Mouse (Mus musculus) forebrain, embryonic 14.5 days (tissue): ENCODE results near the gene Rhot1. TPM values are rescaled to one million over a fixed set of nuclear protein-coding genes. Genes with fewer than 3 reads are reported as not detected.
A peak's percentile ranks its signal among the peaks of the same experiment; 100 is the strongest.

ENCODE experiments used
- ATAC-seq: fragments of 200-750 bp; cut with Nextera tagmentation; 2 replicates; pipeline ENCODE4 v1.8.0; 2017; ENCODE audit warnings: mild to moderate bottlenecking, moderate library complexity
- DNase-seq: peaks from one replicate; pipeline ENCODE4 v3.0.0-alpha.2; 2015; ENCODE audit warnings: low spot score
- H3K27ac ChIP-seq: fragments of 300-500 bp; sonication (generic); 2 replicates; pipeline ENCODE4 v1.5.1; 2014; ENCODE audit warnings: low read depth, mild to moderate bottlenecking, control low read depth, low read length, moderate library complexity
- H3K27me3 ChIP-seq: fragments of 300-500 bp; sonication (generic); replicated peaks from 2 replicates; pipeline ENCODE4 v1.6.1; 2014; ENCODE audit warnings: low read length, control low read depth, mixed read lengths; ENCODE audit not compliant: control insufficient read depth, insufficient read depth
- H3K36me3 ChIP-seq: fragments of 300-500 bp; sonication (generic); 2 replicates; pipeline ENCODE4 v1.6.1; 2014; ENCODE audit warnings: low read length, control low read depth; ENCODE audit not compliant: control insufficient read depth, insufficient read depth
- H3K4me1 ChIP-seq: fragments of 300-500 bp; sonication (generic); 2 replicates; pipeline ENCODE4 v1.6.1; 2014; ENCODE audit warnings: antibody characterized with exemption, low read length, control low read depth; ENCODE audit not compliant: control insufficient read depth, insufficient read depth
- H3K4me2 ChIP-seq: fragments of 300-500 bp; sonication (generic); 2 replicates; pipeline ENCODE4 v1.6.1; 2014; ENCODE audit warnings: mild to moderate bottlenecking, control low read depth, low read length
- H3K4me3 ChIP-seq: fragments of 300-500 bp; sonication (generic); 2 replicates; pipeline ENCODE4 v1.5.1; 2014; ENCODE audit warnings: low read depth, low read length, control low read depth
- H3K9ac ChIP-seq: fragments of 300-500 bp; sonication (generic); 2 replicates; pipeline ENCODE4 v1.6.1; 2014; ENCODE audit warnings: mild to moderate bottlenecking, low read length, control low read depth, moderate library complexity
- H3K9me3 ChIP-seq: fragments of 300-500 bp; sonication (generic); replicated peaks from 2 replicates; pipeline ENCODE4 v1.6.1; 2016; ENCODE audit warnings: low read length, control low read depth, mixed read lengths; ENCODE audit not compliant: control insufficient read depth
- WGBS: fragments of 180-500 bp; shearing (Covaris S2); extraction: QIAGEN DNeasy Blood & Tissue Kit; methylation state at CpG from one replicate; pipeline ENCODE4 v1.1.7; 2014; 5-methylcytosine and 5-hydroxymethylcytosine counted together
- polyA plus RNA-seq: library from polyadenylated mRNA; unstranded; fragments of >200 nt; fragmentation: Nextera tagmentation; extraction: Ambion mirVana; gene quantifications from 2 replicates; pipeline ENCODE4 v1.2.1, GENCODE M21; 2014

The Rhot1 gene
- polyA plus RNA-seq, 1 experiment from 2014 or later: 68.8 TPM

DNA sequence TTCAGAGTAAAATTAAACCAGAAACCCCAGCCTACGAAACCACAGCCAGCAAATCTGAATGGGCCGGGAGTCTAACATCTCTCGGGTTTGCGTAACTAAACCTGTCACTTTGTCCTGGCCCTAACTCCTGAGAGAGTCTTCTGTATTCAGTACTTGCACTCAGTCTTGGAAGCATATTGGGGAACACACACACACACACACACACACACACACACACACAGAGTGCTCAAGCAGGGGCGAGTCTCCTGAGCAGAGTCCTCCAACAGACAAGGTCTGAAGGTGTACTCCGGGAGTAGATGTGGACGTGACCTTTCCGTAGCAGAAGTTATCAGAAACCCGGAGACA lies 93.2 kb downstream of the Rhot1 start:
- ATAC-seq (no peak), DNase-seq (no peak)
- WGBS: 2% methylated on average over 9 of the region's 9 CpGs

DNA sequence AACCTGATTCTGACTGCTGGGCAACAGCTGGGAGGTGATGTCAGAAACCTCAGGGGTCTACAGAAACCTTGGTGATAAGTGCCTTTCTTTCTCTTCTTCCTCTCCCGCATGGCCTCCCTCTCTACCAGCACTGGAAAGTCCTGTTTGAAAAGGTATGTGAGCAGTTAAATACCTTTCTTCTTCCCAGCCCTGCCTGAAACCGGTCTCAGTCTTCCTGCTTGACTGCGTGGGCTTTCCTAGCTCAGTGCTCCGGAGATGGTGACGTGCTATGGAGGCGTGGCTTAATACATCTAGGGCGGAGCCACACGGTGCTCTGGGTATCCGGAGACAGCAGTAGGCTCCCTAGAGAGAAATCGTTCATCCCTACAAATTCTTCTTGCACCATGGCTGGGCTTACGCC lies 93.7 kb downstream of the Rhot1 start:
- H3K27ac ChIP-seq: peak overlapping the region; percentile 86
- WGBS: 2% methylated on average over 11 of the region's 11 CpGs
- H3K4me2 ChIP-seq: peak overlapping the region; percentile 92
- DNase-seq (peak; percentile 94), ATAC-seq (peak; percentile 73)
- H3K9me3 ChIP-seq: no peaks in the 10 kb centered on the region
- H3K4me3 ChIP-seq: peak overlapping the region; percentile 75
- H3K27me3 ChIP-seq: no peaks in the 10 kb centered on the region
- H3K36me3 ChIP-seq: 0 out of 2 replicates have a peak, but pooled peaks cover 10% of the 10 kb centered on the region
- H3K4me1 ChIP-seq: peaks cover 20% of the 10 kb centered on the region
- peak overlapping the region; percentile 86; the same call in 1 of the 2 replicates for H3K9ac ChIP-seq

More for the DNA sequence above, 93.2 kb downstream of the Rhot1 start:
- H3K4me2 ChIP-seq: peak overlapping the region; percentile 92
- no peaks in the 10 kb centered on the region for H3K27me3 ChIP-seq
- H3K4me1 ChIP-seq: peaks cover 20% of the 10 kb centered on the region
- H3K27ac ChIP-seq: peak overlapping the region; percentile 86
- peak overlapping the region; percentile 86 for H3K9ac ChIP-seq
- 0 out of 2 replicates have a peak, but pooled peaks cover 10% of the 10 kb centered on the region for H3K36me3 ChIP-seq
- H3K9me3 ChIP-seq: no peaks in the 10 kb centered on the region
- peak overlapping the region; percentile 75 for H3K4me3 ChIP-seq

DNA sequence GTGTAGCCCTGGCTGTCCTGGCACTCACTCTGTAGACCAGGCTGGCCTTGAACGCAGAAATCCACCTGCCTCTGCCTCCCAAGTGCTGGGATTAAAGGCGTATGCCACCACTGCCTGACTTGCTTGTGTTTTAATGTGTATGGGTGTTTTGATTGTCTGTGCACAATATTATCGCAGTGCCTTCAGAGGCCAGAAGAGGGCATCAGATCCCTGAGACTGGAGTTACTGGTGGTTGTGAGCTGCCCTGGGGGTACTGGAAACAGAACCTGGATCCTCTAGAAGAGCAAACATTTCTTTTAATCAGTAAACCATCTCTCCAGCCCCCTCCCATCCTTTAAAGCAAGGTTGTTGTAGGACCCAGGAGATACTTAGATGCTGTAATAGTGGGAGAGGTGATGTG lies 94.9 kb downstream of the Rhot1 start:
- DNase-seq (no peak), ATAC-seq (no peak)
- Histone ChIP-seq H3K4me1 (peaks cover 20% of the 10 kb centered on the region), H3K36me3 (0 out of 2 replicates have a peak, but pooled peaks cover 13% of the 10 kb centered on the region), H3K9ac (no peak overlapping the region), H3K27ac (no peak overlapping the region), H3K27me3 (no peaks in the 10 kb centered on the region), H3K9me3 (no peaks in the 10 kb centered on the region), H3K4me2 (no peak overlapping the region), H3K4me3 (no peak overlapping the region)
- WGBS: 87% methylated on average over 3 of the region's 3 CpGs

- ATAC-seq: no peak
- 70% methylated on average over 10 of the region's 10 CpGs for WGBS
- Histone ChIP-seq H3K4me2 (no peak overlapping the region), H3K4me1 (peaks cover 13% of the 10 kb centered on the region), H3K4me3 (no peak overlapping the region), H3K27ac (peak overlapping the region; percentile 9; the same call in 1 of the 2 replicates), H3K27me3 (no peaks in the 10 kb centered on the region), H3K9me3 (no peaks in the 10 kb centered on the region), H3K9ac (no peak overlapping the region), H3K36me3 (0 out of 2 replicates have a peak, but pooled peaks cover 13% of the 10 kb centered on the region)
- DNase-seq: peak; percentile 53
Measured at GRCm38 (mm10) chr11:80304846-80305245, 96.0 kb downstream of the Rhot1 start.

GRCm38 (mm10) chr11:80308537-80308936 lies 99.7 kb downstream of the Rhot1 start:
- no peak overlapping the region for H3K27ac ChIP-seq
- WGBS: 74% methylated on average over 6 of the region's 6 CpGs
- H3K4me3 ChIP-seq: no peak overlapping the region
- H3K9me3 ChIP-seq: no peaks in the 10 kb centered on the region
- H3K4me1 ChIP-seq: peaks cover 31% of the 10 kb centered on the region
- H3K9ac ChIP-seq: no peak overlapping the region
- ATAC-seq (no peak), DNase-seq (no peak)
- no peaks in the 10 kb centered on the region for H3K27me3 ChIP-seq
- no peak overlapping the region for H3K4me2 ChIP-seq
- 0 out of 2 replicates have a peak, but pooled peaks cover 13% of the 10 kb centered on the region for H3K36me3 ChIP-seq

DNA sequence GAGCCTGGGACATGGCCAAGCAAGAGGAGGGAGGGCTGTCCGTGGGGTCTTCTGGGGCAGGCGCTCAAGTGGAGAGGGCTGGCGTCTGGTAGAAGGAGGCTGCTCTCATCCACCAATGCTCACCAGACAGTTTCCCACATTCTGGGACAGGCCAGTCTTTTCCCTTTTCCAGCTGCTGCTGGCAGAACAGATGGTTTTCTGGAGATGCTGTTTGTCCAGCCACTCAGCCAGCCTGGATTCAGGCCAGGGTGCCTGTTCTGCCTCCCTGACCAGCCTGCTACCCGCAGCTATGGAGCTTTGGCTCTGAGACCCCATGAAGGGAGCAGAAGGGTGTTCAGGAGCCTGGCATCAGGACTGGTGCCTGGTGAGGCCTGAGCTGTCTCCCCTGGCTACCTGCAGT lies 102.5 kb downstream of the Rhot1 start:
- DNase-seq (peak; percentile 53), ATAC-seq (no peak)
- peak overlapping the region; percentile 91 for H3K27ac ChIP-seq
- no peaks in the 10 kb centered on the region for H3K9me3 ChIP-seq
- peaks cover 51% of the 10 kb centered on the region for H3K4me1 ChIP-seq
- H3K4me3 ChIP-seq: no peak overlapping the region
- H3K4me2 ChIP-seq: no peak overlapping the region
- H3K27me3 ChIP-seq: no peaks in the 10 kb centered on the region
- 37% methylated on average over 4 of the region's 4 CpGs for WGBS
- H3K36me3 ChIP-seq: 0 out of 2 replicates have a peak, but pooled peaks cover 3% of the 10 kb centered on the region
- H3K9ac ChIP-seq: peak overlapping the region; percentile 17; the same call in 1 of the 2 replicates

DNA sequence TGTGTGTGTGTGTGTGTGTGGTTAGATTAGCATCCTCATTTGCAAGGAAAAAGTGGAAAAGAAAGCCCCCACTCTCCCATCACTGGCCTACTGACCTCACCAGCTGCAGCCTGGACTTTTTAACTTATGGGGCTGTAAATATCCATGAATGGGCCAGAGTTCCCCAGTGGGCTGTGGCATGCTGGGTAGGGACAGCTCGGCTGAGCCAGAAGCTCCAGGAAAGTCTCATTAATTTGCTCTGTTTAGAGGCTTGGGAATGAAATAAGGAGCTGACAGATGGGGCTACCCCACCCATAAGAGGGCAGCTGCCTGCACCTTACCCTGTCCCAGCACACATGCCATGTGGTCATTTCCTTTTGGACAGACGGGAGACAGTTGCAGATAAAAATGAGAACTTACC lies 103.2 kb downstream of the Rhot1 start:
- Histone ChIP-seq H3K4me3 (no peak overlapping the region), H3K4me2 (no peak overlapping the region), H3K9ac (peak overlapping the region; percentile 40; the same call in 1 of the 2 replicates), H3K27me3 (no peaks in the 10 kb centered on the region), H3K4me1 (peaks cover 51% of the 10 kb centered on the region), H3K27ac (peak overlapping the region; percentile 91), H3K36me3 (0 out of 2 replicates have a peak, but pooled peaks cover 3% of the 10 kb centered on the region), H3K9me3 (no peaks in the 10 kb centered on the region)
- ATAC-seq (0 out of 2 replicates have a peak, but pooled peaks have one; percentile 10), DNase-seq (peak; percentile 53)
- WGBS: 27% methylated on average over 2 of the region's 2 CpGs

GRCm38 (mm10) chr11:80312565-80312964 lies 103.7 kb downstream of the Rhot1 start:
- Histone ChIP-seq H3K4me3 (no peak overlapping the region), H3K27me3 (no peaks in the 10 kb centered on the region), H3K9ac (peak overlapping the region; percentile 40), H3K27ac (peak overlapping the region; percentile 91), H3K4me1 (peaks cover 51% of the 10 kb centered on the region), H3K4me2 (no peak overlapping the region), H3K36me3 (0 out of 2 replicates have a peak, but pooled peaks cover 3% of the 10 kb centered on the region), H3K9me3 (no peaks in the 10 kb centered on the region)
- DNase-seq (no peak), ATAC-seq (no peak)
- WGBS: 14% methylated on average over 6 of the region's 6 CpGs

GRCm38 (mm10) chr11:80313462-80313861 lies 104.6 kb downstream of the Rhot1 start:
- no peaks in the 10 kb centered on the region for H3K9me3 ChIP-seq
- DNase-seq: no peak
- no peaks in the 10 kb centered on the region for H3K36me3 ChIP-seq
- no peaks in the 10 kb centered on the region for H3K27me3 ChIP-seq
- H3K9ac ChIP-seq: no peak overlapping the region
- no peak for ATAC-seq
- 81% methylated on average over 1 of the region's 1 CpGs for whole genome bisulfite sequencing
- peaks cover 57% of the 10 kb centered on the region for H3K4me1 ChIP-seq
- H3K4me3 ChIP-seq: no peak overlapping the region
- H3K4me2 ChIP-seq: no peak overlapping the region
- H3K27ac ChIP-seq: peak overlapping the region; percentile 91
